Mouse (Mus musculus) 3T3-L1 (cell line): ENCODE data around the gene Taar9.
"Not testable (repeated sequence)": the region's sequence is repeated elsewhere in the genome, so short reads cannot be mapped to it uniquely, and the experiment has no call there.

ENCODE experiments used
- DNase-seq: peaks from one replicate; pipeline ENCODE4 v3.0.0-alpha.2; 2015; ENCODE audit warnings: low read depth, low spot score

Taar9 gene

DNA sequence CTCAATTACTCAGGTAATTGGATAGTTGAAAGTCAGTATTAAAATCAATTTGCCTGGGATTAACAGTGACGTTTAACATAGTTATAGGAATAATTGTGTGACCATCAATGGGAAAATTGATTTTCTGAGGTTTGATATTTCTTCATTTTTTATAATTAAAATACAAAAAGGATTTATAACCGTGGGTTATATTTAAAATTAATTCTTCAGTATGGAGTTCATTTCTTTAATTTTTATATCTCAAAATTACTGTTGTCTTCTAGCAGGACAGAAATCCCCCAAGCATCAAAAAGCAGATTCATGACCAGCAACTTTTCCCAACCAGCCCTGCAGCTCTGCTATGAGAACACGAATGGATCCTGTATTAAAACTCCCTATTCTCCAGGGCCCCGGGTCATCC, 33.1 kb downstream of the Taar9 start, which contains the start of gene Taar8a:
Gene Taar8a, plus strand, starts transcription at position 301 of the 400 bp plus-strand sequence.
- DNase-seq = not testable (repeated sequence)

GRCm38 (mm10) chr10:24074751-24075150, 34.6 kb downstream of the Taar9 start:
- DNase-seq = not testable (repeated sequence)

- no peak for DNase-seq
Observed at GRCm38 (mm10) chr10:24058986-24059385, 50.3 kb downstream of the Taar9 start.
